ENCODE assay signal across 9 mouse cellular contexts in genomic region chr4:141853437-141853836, GRCm38 (mm10). TPM values are rescaled to one million over a fixed set of nuclear protein-coding genes. Genes with fewer than 3 reads are reported as not detected.
A peak's percentile ranks its signal among the peaks of the same experiment; 100 is the strongest.
DNase-seq lines count a peak whose midpoint lies in the region; ATAC-seq and TF ChIP-seq lines count a peak whose summit lies in the region.
"Had no signal": no experiment of that assay in that cellular context is flagged by ENCODE, and none has a peak within 500 bp of the region (broad histone marks: within the 10 kb centered on the region; RNA-seq: fewer than 3 reads in every experiment).

No protein-coding gene starts in this region.

- H3K4me1 ChIP-seq in hindbrain, embryonic 14.5 days (replicated peaks; ENCODE audit: control insufficient read depth, insufficient read depth, low read length), result no peaks in the 10 kb centered on the region
- H3K4me1 ChIP-seq in hindbrain, embryonic 16.5 days (ENCODE audit: control insufficient read depth, insufficient read depth, low read depth, low read length), result peaks cover 3% of the 10 kb centered on the region; the same call in 1 of the 2 replicates
- no peaks in the 10 kb centered on the region for H3K4me1 ChIP-seq in thymus, adult 2 months (replicated peaks; ENCODE audit: control insufficient read depth, insufficient read depth, low read length)

- no peak overlapping the region for H3K4me3 ChIP-seq in hindbrain, embryonic 14.5 days (replicated peaks; ENCODE audit: low read length)
- no peak overlapping the region for H3K4me3 ChIP-seq in hindbrain, embryonic 16.5 days (ENCODE audit: low read length)
- H3K4me3 ChIP-seq in thymus, adult 2 months (ENCODE audit: control insufficient read depth, insufficient read depth, low read length), result no peak overlapping the region
- H3K4me3 ChIP-seq: embryonic facial prominence, embryonic 15.5 days had no signal

- no peak for ATAC-seq in hindbrain, embryonic 14.5 days (ENCODE audit: low FRiP score)
- no peak for ATAC-seq in hindbrain, embryonic 16.5 days

- TF ChIP-seq POLR2A in thymus, adult 2 months (IDR thresholded peaks at IDR 0.05; ENCODE audit: control insufficient read depth, extremely low read depth, insufficient read depth, low read length, poor library complexity), result no peak

- H3K27me3 ChIP-seq in hindbrain, embryonic 14.5 days (ENCODE audit: control insufficient read depth, insufficient read depth, low read length), result no peaks in the 10 kb centered on the region
- no peaks in the 10 kb centered on the region for H3K27me3 ChIP-seq in hindbrain, embryonic 16.5 days (replicated peaks; ENCODE audit: control insufficient read depth, insufficient read depth, low read length)
- H3K27me3 ChIP-seq in thymus, adult 2 months (ENCODE audit: control insufficient read depth, insufficient read depth, low read length), result no peaks in the 10 kb centered on the region
- H3K27me3 ChIP-seq: embryonic facial prominence, embryonic 15.5 days had no signal

- no peak overlapping the region for H3K27ac ChIP-seq in hindbrain, embryonic 14.5 days
- H3K27ac ChIP-seq in hindbrain, embryonic 16.5 days (ENCODE audit: low read depth, low read length), result no peak overlapping the region
- no peak overlapping the region for H3K27ac ChIP-seq in thymus, adult 2 months (ENCODE audit: control insufficient read depth, insufficient read depth, low read length)
- H3K27ac ChIP-seq: embryonic facial prominence, embryonic 15.5 days had no signal

- H3K36me3 ChIP-seq in hindbrain, embryonic 14.5 days (replicated peaks; ENCODE audit: control insufficient read depth, insufficient read depth), result 0 out of 2 replicates have a peak, but pooled peaks cover 3% of the 10 kb centered on the region
- no peaks in the 10 kb centered on the region; the same call in 1 of the 2 replicates for H3K36me3 ChIP-seq in hindbrain, embryonic 16.5 days (ENCODE audit: control insufficient read depth, insufficient read depth, low read length)
- no peaks in the 10 kb centered on the region for H3K36me3 ChIP-seq in thymus, adult 2 months (ENCODE audit: control insufficient read depth, insufficient read depth, low read length)

- H3K9me3 ChIP-seq in hindbrain, embryonic 14.5 days (ENCODE audit: control insufficient read depth, low read length), result no peaks in the 10 kb centered on the region
- no peaks in the 10 kb centered on the region for H3K9me3 ChIP-seq in hindbrain, embryonic 16.5 days (ENCODE audit: control insufficient read depth, low read length)
- H3K9me3 ChIP-seq: embryonic facial prominence, embryonic 15.5 days had no signal

- 0 out of 2 replicates have a peak, but pooled peaks have one; percentile 25 for TF ChIP-seq CTCF in thymus, adult 2 months (IDR thresholded peaks at IDR 0.05; ENCODE audit: borderline replicate concordance, control insufficient read depth, extremely low read depth, insufficient read depth, low read length, poor library complexity)

- H3K9ac ChIP-seq in hindbrain, embryonic 14.5 days, result no peak overlapping the region
- H3K9ac ChIP-seq in hindbrain, embryonic 16.5 days (ENCODE audit: low read depth, low read length), result no peak overlapping the region
- H3K9ac ChIP-seq: embryonic facial prominence, embryonic 15.5 days had no signal

- 80% methylated on average over 9 of the region's 9 CpGs for whole genome bisulfite sequencing in hindbrain, embryonic 14.5 days
- WGBS in hindbrain, embryonic 16.5 days, result 78% methylated on average over 9 of the region's 9 CpGs
- 48% methylated on average over 9 of the region's 9 CpGs for WGBS in thymus, adult 2 months

- DNase-seq in hindbrain, embryonic 14.5 days (ENCODE audit: low spot score), result peak; percentile 80
- peak; percentile 43 for DNase-seq in thymus, adult 2 months
- DNase-seq in thymus, adult 18-20 months, result no peak
- DNase-seq in brain, adult 2 months (ENCODE audit: low read depth, low spot score), result peak; percentile 87
- peak; percentile 87 for DNase-seq in induced T-regulatory cell, adult 2 months (ENCODE audit: low read depth)
- peak; percentile 71 for DNase-seq in retina, postnatal 7 days (ENCODE audit: low read depth, low spot score)
- DNase-seq in ovary, postnatal 14 days (ENCODE audit: low spot score), result no peak

- H3K4me2 ChIP-seq in hindbrain, embryonic 14.5 days (replicated peaks), result no peak overlapping the region
- H3K4me2 ChIP-seq in hindbrain, embryonic 16.5 days (ENCODE audit: low read length), result no peak overlapping the region
- H3K4me2 ChIP-seq: embryonic facial prominence, embryonic 15.5 days had no signal

RNA-seq across cellular contexts. Expression of gene Ctrc, which starts 7.3 kb away (rescaled TPM):
- not detected in 2 replicates for polyA plus RNA-seq in hindbrain, embryonic 14.5 days (2014; fragmentation: Nextera tagmentation; extraction: Ambion mirVana)
- not detected in 2 replicates for polyA plus RNA-seq in hindbrain, embryonic 16.5 days (2015; fragmentation: Nextera tagmentation; extraction: Ambion mirVana)
- 0.35 and 0.43 TPM in 2 replicates for polyA plus RNA-seq in thymus, adult 2 months (2012; rRNA removed)
- polyA plus RNA-seq: embryonic facial prominence, embryonic 15.5 days had no signal

RNA-seq across cellular contexts. Expression of gene Efhd2, which starts 21.3 kb away (rescaled TPM):
- 44.7 and 46.7 TPM in 2 replicates for polyA plus RNA-seq in hindbrain, embryonic 14.5 days (2014; fragmentation: Nextera tagmentation; extraction: Ambion mirVana)
- 77.6 and 78.6 TPM in 2 replicates for polyA plus RNA-seq in hindbrain, embryonic 16.5 days (2015; fragmentation: Nextera tagmentation; extraction: Ambion mirVana)
- 120 and 128 TPM in 2 replicates for polyA plus RNA-seq in thymus, adult 2 months (2012; rRNA removed)

RNA-seq across cellular contexts. Expression of gene Cela2a, which starts 27.5 kb away (rescaled TPM):
- not detected in 2 replicates for polyA plus RNA-seq in hindbrain, embryonic 14.5 days (2014; fragmentation: Nextera tagmentation; extraction: Ambion mirVana)
- polyA plus RNA-seq in hindbrain, embryonic 16.5 days (2015; fragmentation: Nextera tagmentation; extraction: Ambion mirVana), result not detected in 2 replicates
- polyA plus RNA-seq in thymus, adult 2 months (2012; rRNA removed), result 0.46 and 2.1 TPM in 2 replicates
- polyA plus RNA-seq: embryonic facial prominence, embryonic 15.5 days had no signal

Comparison
In these comparisons a context has a peak if more than half of its experiments do, and no peak if none do; other contexts are left out.
1. DNase-seq: peak in hindbrain, embryonic 14.5 days (single experiment), thymus, adult 2 months (single experiment), brain, adult 2 months (single experiment), induced T-regulatory cell, adult 2 months (single experiment) and retina, postnatal 7 days (single experiment); none in thymus, adult 18-20 months (0 of 2) and ovary, postnatal 14 days (single experiment).